16 mouse cellular contexts compared by ENCODE assay signal in the genomic region with DNA sequence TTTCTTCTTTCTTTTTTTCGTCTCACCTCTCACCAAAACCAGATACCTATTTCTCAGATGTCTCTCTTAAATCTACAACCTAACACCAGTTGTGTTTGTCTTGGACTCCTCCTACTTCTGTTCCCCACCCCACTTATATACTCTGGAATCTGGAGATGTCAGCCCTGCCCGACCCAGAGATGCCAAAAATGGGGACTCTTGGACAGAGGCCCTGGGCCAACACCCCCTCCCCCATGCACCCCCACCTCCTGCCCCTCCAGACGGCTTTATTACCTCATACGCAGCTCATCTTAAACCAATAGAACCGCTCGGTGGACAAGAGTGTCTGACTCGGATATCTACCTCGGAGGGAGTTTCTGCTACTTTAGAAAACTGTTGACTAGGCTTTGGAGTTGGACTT. TPM values are rescaled to one million over a fixed set of nuclear protein-coding genes. Genes with fewer than 3 reads are reported as not detected.
DNase-seq lines count a peak whose midpoint lies in the region; ATAC-seq and TF ChIP-seq lines count a peak whose summit lies in the region.
"Had no signal": no experiment of that assay in that cellular context is flagged by ENCODE, and none has a peak within 500 bp of the region (broad histone marks: within the 10 kb centered on the region; RNA-seq: fewer than 3 reads in every experiment).

No protein-coding gene starts in this region.

- no peak for TF ChIP-seq POLR2A in lung, adult 2 months (IDR thresholded peaks at IDR 0.05; ENCODE audit: borderline replicate concordance, extremely low read depth, low read depth, low read length)

- no peak overlapping the region; the same call in 1 of the 2 replicates for H3K4me2 ChIP-seq in kidney, embryonic 14.5 days (replicated peaks; ENCODE audit: low read depth, low read length)
- H3K4me2 ChIP-seq in lung, embryonic 15.5 days, result no peak overlapping the region
- H3K4me2 ChIP-seq: forebrain, embryonic 15.5 days; heart, embryonic 15.5 days; hindbrain, embryonic 14.5 days had no signal

- DNase-seq in kidney, adult 8-10 months, result no peak
- DNase-seq in lung, adult 2 months, result no peak
- peak; percentile 48 for DNase-seq in lung, postnatal 14 days
- DNase-seq in lung, postnatal 4 days, result peak; percentile 46 to 68
- DNase-seq in cerebellum, adult 9-10 months, result no peak
- DNase-seq: adrenal gland, adult 8-10 months; gastrocnemius, postnatal 36 days; heart, adult 18-20 months had no signal

- TF ChIP-seq CTCF in lung, adult 2 months (IDR thresholded peaks at IDR 0.05; ENCODE audit: insufficient read depth, low read length), result no peak

- ATAC-seq in kidney, embryonic 14.5 days (ENCODE audit: low FRiP score, low TSS enrichment), result no peak
- ATAC-seq in lung, embryonic 15.5 days (ENCODE audit: borderline replicate concordance, extremely low read depth, low FRiP score, low TSS enrichment), result no peak
- ATAC-seq: forebrain, embryonic 15.5 days had no signal

- H3K27me3 ChIP-seq in kidney, embryonic 14.5 days (ENCODE audit: control insufficient read depth, insufficient read depth, low read length), result no peaks in the 10 kb centered on the region
- H3K27me3 ChIP-seq in lung, embryonic 15.5 days, result no peaks in the 10 kb centered on the region
- H3K27me3 ChIP-seq: embryonic facial prominence, embryonic 13.5 days; forebrain, embryonic 15.5 days; heart, embryonic 15.5 days had no signal

- peaks cover 38% of the 10 kb centered on the region for H3K36me3 ChIP-seq in kidney, embryonic 14.5 days (ENCODE audit: control insufficient read depth, insufficient read depth, low read length)
- peaks cover 34% of the 10 kb centered on the region for H3K36me3 ChIP-seq in lung, embryonic 15.5 days

- no peaks in the 10 kb centered on the region for H3K9me3 ChIP-seq in kidney, embryonic 14.5 days (ENCODE audit: control insufficient read depth, low read length)
- H3K9me3 ChIP-seq in lung, embryonic 15.5 days, result no peaks in the 10 kb centered on the region
- H3K9me3 ChIP-seq: embryonic facial prominence, embryonic 13.5 days; forebrain, embryonic 15.5 days; heart, embryonic 10.5 days; heart, embryonic 15.5 days; hindbrain, embryonic 10.5 days had no signal

- WGBS in kidney, embryonic 14.5 days, result 47% methylated on average over 8 of the region's 8 CpGs
- 39% methylated on average over 8 of the region's 8 CpGs for WGBS in lung, embryonic 15.5 days
- 55% methylated on average over 8 of the region's 8 CpGs for WGBS in lung, adult 2 months

- peak overlapping the region; percentile 12; the same call in 1 of the 2 replicates for H3K9ac ChIP-seq in kidney, embryonic 14.5 days (ENCODE audit: low read depth, low read length)
- no peak overlapping the region for H3K9ac ChIP-seq in lung, embryonic 15.5 days
- H3K9ac ChIP-seq: embryonic facial prominence, embryonic 13.5 days; forebrain, embryonic 15.5 days; heart, embryonic 15.5 days; hindbrain, embryonic 14.5 days had no signal

- no peak overlapping the region for H3K4me3 ChIP-seq in kidney, embryonic 14.5 days (ENCODE audit: low read length)
- H3K4me3 ChIP-seq in lung, embryonic 15.5 days, result no peak overlapping the region
- H3K4me3 ChIP-seq in lung, adult 2 months (replicated peaks; ENCODE audit: extremely low read depth, low read depth, low read length), result no peak overlapping the region
- H3K4me3 ChIP-seq: embryonic facial prominence, embryonic 13.5 days; forebrain, embryonic 15.5 days; heart, embryonic 10.5 days; heart, embryonic 15.5 days had no signal

- H3K27ac ChIP-seq in kidney, embryonic 14.5 days (ENCODE audit: low read depth, low read length), result peak overlapping the region; percentile 11; the same call in 1 of the 2 replicates
- peak overlapping the region; percentile 56 for H3K27ac ChIP-seq in lung, embryonic 15.5 days
- H3K27ac ChIP-seq: embryonic facial prominence, embryonic 13.5 days; forebrain, embryonic 15.5 days; heart, embryonic 10.5 days; heart, embryonic 15.5 days; hindbrain, embryonic 10.5 days; hindbrain, embryonic 14.5 days had no signal

- H3K4me1 ChIP-seq in kidney, embryonic 14.5 days (ENCODE audit: control insufficient read depth, insufficient read depth, low read length), result peaks cover 51% of the 10 kb centered on the region
- peaks cover 68% of the 10 kb centered on the region for H3K4me1 ChIP-seq in lung, embryonic 15.5 days
- no peaks in the 10 kb centered on the region for H3K4me1 ChIP-seq in lung, adult 2 months (ENCODE audit: control insufficient read depth, insufficient read depth, low read length)

RNA-seq across cellular contexts. Expression of a gene that starts 1.6 kb away (rescaled TPM):
- 5.8 and 6.6 TPM in 2 replicates for polyA plus RNA-seq in kidney, embryonic 14.5 days (2014; fragmentation: Nextera tagmentation; extraction: Ambion mirVana)
- 197 and 248 TPM in 2 replicates for polyA plus RNA-seq in lung, embryonic 15.5 days (2015; fragmentation: Nextera tagmentation; extraction: Ambion mirVana)
- 1,792 and 1,921 TPM in 2 replicates for polyA plus RNA-seq in lung, adult 2 months (2012; rRNA removed)

RNA-seq across cellular contexts. Expression of a gene that starts 5.0 kb away (rescaled TPM):
- 17.8 and 20.9 TPM in 2 replicates for polyA plus RNA-seq in kidney, embryonic 14.5 days (2014; fragmentation: Nextera tagmentation; extraction: Ambion mirVana)
- polyA plus RNA-seq in lung, embryonic 15.5 days (2015; fragmentation: Nextera tagmentation; extraction: Ambion mirVana), result 8.8 and 9.8 TPM in 2 replicates
- 87.8 and 88.3 TPM in 2 replicates for polyA plus RNA-seq in lung, adult 2 months (2012; rRNA removed)

RNA-seq across cellular contexts. Expression of a gene that starts 6.5 kb away (rescaled TPM):
- 19.3 and 21.4 TPM in 2 replicates for polyA plus RNA-seq in kidney, embryonic 14.5 days (2014; fragmentation: Nextera tagmentation; extraction: Ambion mirVana)
- polyA plus RNA-seq in lung, embryonic 15.5 days (2015; fragmentation: Nextera tagmentation; extraction: Ambion mirVana), result 11.5 and 17.9 TPM in 2 replicates
- 32.2 and 35.6 TPM in 2 replicates for polyA plus RNA-seq in lung, adult 2 months (2012; rRNA removed)

RNA-seq across cellular contexts. Expression of a gene that starts 7.4 kb away (rescaled TPM):
- 118 and 139 TPM in 2 replicates for polyA plus RNA-seq in kidney, embryonic 14.5 days (2014; fragmentation: Nextera tagmentation; extraction: Ambion mirVana)
- 122 and 124 TPM in 2 replicates for polyA plus RNA-seq in lung, embryonic 15.5 days (2015; fragmentation: Nextera tagmentation; extraction: Ambion mirVana)
- 52.0 and 83.7 TPM in 2 replicates for polyA plus RNA-seq in lung, adult 2 months (2012; rRNA removed)

RNA-seq across cellular contexts. Expression of a gene that starts 8.0 kb away (rescaled TPM):
- 61.7 and 75.3 TPM in 2 replicates for polyA plus RNA-seq in kidney, embryonic 14.5 days (2014; fragmentation: Nextera tagmentation; extraction: Ambion mirVana)
- polyA plus RNA-seq in lung, embryonic 15.5 days (2015; fragmentation: Nextera tagmentation; extraction: Ambion mirVana), result 51.8 and 51.9 TPM in 2 replicates
- 172 TPM in 2 replicates for polyA plus RNA-seq in lung, adult 2 months (2012; rRNA removed)

Comparison
In these comparisons a context has a peak if more than half of its experiments do, and no peak if none do; other contexts are left out.
1. DNase-seq: peak in lung, postnatal 14 days (single experiment) and lung, postnatal 4 days (2 of 2); none in kidney, adult 8-10 months (0 of 2), lung, adult 2 months (single experiment) and cerebellum, adult 9-10 months (single experiment).
2. RNA of a gene that starts 1.6 kb away (polyA plus RNA-seq): 1,792 to 1,921 TPM in lung, adult 2 months and 197 to 248 TPM in lung, embryonic 15.5 days; 5.8 to 6.6 TPM in kidney, embryonic 14.5 days; every median in the first group is over 10 times any median in the second.